Mouse (Mus musculus) left cerebral cortex, postnatal 25 days (tissue): ENCODE data around the gene Sart3. TPM values are rescaled to one million over a fixed set of nuclear protein-coding genes. Genes with fewer than 3 reads are reported as not detected.
A peak's percentile ranks its signal among the peaks of the same experiment; 100 is the strongest.
"Not testable (repeated sequence)": the region's sequence is repeated elsewhere in the genome, so short reads cannot be mapped to it uniquely, and the experiment has no call there.

Source experiments
- DNase-seq, 2 experiments: peaks; one replicate each; pipeline ENCODE4 v3.0.0; 2022; ENCODE audit warnings: low spot score in 2 of 2, mixed read lengths in 1 of 2
- intact Hi-C: fragments of 180-260 bp; cut with DNase I; formaldehyde crosslinking; loops from one replicate; pipeline ENCODE4 v1.15.1; 2025
- total RNA-seq, 2 experiments: library from RNA; stranded (reverse); gene quantifications; 2 replicates each; pipeline ENCODE4 v1.2.3; 2021

Gene Sart3
- 10 to 100 TPM; 36.6 to 37.1 TPM for total RNA-seq

DNA sequence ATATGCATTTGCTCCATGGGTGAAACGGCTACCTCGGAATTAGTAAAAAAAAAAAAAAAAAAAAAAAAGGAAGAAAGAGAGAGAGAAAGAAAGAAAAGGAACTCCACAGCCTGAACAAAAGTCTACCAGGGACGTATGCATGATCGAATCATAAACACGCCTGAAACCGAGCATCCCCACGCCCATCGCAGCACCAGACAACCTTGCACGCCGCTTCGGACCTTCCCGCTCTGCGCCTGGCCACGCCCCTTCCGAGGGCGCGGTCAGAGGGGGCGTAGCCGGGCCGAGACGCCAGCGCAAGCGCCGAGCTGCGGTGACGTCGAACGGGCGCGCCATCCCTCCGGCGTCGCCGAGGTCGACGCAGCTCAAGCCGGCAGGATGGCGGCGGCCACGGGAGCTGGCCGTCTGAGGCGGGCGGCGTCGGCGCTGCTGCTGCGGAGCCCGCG, at the start of gene Sart3, which contains the start of gene Iscu:
Gene Sart3, minus strand, starts transcription at position 61 of the 446 bp plus-strand sequence.
Gene Iscu, plus strand, starts transcription at position 299 of the 446 bp plus-strand sequence.
- intact Hi-C loops: loop anchor here (5.0 kb wide), 2 partner anchors 180 to 610 kb away; partner anchors contain the start of genes Kctd10 and Ube3b

DNA sequence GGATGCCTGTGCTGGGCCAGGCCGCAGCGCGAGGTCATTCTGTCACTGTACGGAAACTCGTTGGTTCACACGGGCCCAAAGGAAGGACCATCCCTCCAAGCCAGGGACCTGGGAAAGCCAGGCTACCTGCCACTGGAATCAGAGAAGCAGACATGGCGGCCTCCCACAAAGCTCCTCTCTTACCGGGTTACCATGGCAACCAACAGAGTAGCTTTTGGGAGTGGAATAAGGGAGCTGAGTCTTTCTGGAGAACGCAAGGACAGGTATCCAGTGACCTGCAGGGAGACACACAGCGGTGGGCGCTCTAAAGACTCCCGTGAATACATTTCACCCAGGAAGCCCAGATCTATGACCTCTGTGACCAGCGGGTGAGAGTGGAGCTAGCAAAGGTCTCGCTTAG, 46.3 kb upstream of the Sart3 start:
- DNase-seq: no peak
- intact Hi-C loops: loop anchor here (10.0 kb wide), 1 partner anchor 454 kb away; no protein-coding TSS in a partner anchor

More for the DNA sequence above, at the start of gene Sart3, which contains the start of gene Iscu:
- DNase-seq: peak; percentile 95

DNA sequence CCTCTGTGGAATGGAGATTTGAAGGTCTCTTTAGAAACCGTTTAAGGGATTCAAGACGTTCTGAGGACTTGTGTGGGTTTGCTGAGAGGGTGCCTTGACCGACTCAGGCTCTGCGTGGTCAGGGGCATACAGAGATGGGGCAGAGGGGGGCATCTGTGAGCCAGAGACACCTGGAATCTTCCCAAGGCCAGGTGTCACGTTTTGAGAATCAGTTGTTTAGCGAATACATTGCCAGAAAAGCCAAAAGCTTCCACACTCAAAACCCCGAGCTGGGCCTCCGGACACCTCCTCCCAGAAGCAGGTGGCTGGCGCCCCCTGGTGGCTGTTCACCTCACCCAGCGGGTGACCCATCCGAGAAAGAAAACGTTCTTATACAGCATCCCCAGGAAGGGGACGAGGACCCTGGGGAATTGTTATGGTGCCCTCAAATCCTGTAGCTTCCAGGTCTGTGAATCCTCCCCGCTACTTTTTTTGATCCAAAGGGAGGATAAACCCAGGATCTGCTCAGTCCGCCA, 43.4 kb upstream of the Sart3 start:
- intact Hi-C loops: loop anchor here (1.0 to 10.0 kb wide), 2 partner anchors 42 to 451 kb away; no protein-coding TSS in a partner anchor
- DNase-seq: peak; percentile 42 to 45

DNA sequence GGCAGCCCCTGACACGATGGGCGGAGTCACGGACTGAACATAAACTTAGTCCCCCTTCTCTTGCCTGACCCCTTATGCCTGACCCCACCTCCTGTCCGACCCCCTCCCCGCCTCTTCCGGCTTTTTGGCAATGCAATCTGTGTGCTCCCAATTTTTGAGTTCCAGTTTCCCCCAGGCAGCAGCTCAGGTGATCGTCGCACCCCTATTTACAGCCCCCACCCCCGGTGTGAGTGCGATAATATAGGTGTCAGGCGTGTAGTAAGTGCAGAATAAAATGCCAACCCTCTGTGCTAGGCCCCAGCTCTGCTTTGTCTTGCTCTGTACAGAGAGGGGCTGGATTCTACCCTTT, 42.7 kb upstream of the Sart3 start:
- intact Hi-C loops: loop anchor here (1.0 to 10.0 kb wide), 2 partner anchors 42 to 450 kb away; no protein-coding TSS in a partner anchor

DNA sequence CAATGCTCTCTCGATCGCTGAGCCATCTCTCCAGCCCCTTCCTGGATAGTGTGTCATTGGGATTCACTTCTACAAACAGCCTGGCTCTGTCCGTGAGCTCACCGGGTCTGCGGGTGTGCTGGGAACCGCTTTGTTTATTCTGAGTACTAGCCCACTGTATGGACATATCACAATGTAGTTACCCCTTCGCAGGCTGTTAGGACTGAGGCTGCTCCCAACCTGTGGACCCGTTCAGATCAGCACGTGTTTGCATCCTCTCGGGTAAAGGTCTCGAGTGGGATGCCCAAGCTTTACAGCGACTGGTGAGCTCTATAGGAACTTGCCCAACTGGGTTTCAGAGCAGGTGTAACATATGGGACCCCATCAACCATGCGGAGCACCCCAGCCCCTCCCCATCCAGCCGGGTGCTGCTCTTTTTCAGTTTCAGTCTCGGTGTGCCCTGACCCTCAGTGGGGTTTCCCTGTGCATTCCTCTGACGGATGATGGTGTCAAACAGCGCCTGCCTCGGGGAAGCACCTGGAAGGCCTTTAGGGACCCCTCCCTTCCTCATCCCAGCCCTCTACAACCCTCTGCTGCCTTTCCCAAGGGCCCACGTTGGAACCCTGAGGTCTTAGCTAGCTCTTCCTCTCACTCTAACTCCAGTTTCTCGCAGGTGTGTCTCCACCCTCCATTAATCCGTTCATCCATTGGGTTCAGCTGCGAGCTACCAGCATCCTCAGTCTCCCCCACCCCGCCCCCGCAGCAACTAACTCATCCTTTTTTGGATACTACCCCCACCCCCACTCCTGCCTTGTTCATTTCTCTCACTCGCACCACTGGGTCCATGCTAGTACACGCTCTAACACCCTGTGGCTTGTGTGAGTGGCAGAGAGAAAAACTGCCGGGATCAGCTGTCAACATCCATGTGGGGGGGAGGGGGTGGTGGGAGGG, 42.1 kb upstream of the Sart3 start:
- intact Hi-C loops: loop anchor here (1.0 to 10.0 kb wide), 2 partner anchors 41 to 450 kb away; no protein-coding TSS in a partner anchor
- no peak for DNase-seq

More for the DNA sequence above, 42.7 kb upstream of the Sart3 start:
- DNase-seq: no peak

DNA sequence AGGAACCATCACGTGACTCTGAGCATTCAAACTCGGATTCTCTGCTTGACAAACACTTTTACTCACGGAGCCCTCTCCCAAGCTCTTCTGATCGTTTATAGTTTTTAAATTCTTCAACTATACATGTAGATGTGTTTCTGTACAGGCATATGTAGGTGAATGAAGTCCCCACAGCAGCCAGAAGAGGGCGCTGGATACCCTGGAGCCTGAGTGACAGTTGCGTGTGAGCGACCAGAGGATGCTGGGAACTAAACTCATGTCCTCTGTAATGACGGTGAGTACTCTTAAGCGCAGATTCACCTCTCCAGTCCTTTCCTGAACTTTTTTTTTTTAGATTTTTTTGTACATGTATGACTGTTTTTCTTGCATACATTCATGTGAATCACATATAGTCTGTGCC, 41.3 kb upstream of the Sart3 start:
- intact Hi-C loops: loop anchor here (10.0 kb wide), 1 partner anchor 449 kb away; no protein-coding TSS in a partner anchor
- no peak for DNase-seq

DNA sequence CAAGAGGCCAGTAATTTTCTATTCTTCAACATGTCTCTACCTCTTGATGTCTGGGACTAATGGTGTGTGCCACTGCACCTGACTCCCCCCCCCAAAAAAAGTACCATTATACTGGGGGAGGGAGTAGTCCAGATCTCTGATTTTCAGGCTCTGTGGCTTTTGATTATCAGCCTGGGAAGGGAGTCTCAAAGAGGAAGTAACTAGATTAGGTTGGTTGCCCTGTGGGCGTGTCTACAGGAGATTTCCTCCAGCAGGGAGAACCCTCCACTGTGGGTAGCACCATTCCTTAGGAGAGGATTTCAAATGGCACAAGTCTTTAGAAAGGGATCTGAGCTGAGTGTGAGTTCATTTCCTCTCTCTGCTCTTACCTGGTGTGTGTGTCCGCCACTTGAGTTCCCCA, 40.3 kb upstream of the Sart3 start:
- intact Hi-C loops: loop anchor here (10.0 kb wide), 1 partner anchor 448 kb away; no protein-coding TSS in a partner anchor
- DNase-seq: no peak

DNA sequence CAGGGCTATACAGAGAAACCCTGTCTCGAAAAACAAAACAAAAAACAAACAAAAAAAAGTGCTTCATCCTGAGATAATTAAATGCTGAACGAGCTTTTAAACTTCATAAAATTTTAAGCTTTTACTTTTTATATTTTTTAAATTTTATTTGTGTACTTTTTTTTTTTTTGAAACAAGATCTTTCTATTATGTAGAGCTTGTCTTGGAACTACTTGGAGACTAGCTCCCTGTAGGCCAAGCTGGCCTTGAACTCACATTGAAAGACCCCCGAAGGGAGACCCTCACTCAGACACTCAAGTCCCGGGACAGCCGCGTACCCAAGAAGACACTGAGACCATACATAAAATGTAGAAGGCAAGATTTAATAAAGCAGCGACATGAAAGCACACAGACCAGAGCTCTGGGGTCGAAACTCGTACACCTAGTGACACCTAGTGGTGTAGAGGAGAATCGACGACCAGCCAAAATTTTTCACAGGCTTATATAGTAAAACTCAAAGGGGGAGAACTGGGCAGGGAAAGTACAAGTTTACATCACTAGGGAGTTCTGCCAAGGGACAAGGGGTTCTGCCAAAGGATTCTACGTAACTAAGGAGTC, 39.6 kb upstream of the Sart3 start:
- intact Hi-C loops: loop anchor here (10.0 kb wide), 1 partner anchor 447 kb away; no protein-coding TSS in a partner anchor
- DNase-seq: not testable (repeated sequence)

DNA sequence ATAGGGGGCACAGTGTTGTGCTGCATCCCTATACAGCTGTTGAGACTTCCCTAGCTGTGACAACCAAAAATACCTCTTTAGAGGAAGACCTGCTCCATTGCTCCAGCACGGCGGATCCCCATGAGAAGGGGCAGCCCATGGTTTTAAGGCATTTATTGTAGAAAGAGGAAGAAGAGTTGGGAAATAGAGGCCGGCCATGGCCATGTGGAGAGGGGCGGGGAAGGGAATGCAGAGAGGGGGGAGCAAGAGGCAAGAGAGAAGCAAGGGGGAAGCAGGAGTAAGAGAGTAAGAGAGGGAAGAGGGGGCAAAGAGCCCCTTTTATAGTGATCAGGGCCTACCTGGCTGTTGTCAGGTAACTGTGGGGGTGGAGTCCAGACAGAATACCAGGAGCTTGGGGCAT, 37.8 kb upstream of the Sart3 start:
- DNase-seq: no peak
- intact Hi-C loops: loop anchor here (10.0 kb wide), 1 partner anchor 445 kb away; no protein-coding TSS in a partner anchor

DNA sequence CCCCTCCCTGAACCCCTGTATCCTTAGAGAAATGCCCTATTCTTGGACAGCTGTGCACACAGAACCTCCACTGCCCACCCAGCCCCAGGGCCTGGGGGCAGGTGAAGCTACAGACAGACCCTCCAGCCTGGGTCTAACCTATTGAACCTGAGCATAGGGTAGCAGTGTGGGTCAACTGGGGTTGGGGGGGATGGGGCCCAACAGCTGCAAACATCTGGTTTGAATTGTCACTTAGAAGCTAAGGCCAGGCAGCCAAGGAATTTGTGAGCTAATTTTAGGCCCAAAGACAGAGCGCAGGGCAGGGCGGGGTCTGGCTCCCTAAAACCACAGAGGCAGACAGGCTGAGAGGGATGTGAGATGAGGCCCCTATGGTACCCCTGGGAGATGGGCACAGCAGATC, 35.9 kb upstream of the Sart3 start:
- intact Hi-C loops: no loop called here
- DNase-seq: no peak

DNA sequence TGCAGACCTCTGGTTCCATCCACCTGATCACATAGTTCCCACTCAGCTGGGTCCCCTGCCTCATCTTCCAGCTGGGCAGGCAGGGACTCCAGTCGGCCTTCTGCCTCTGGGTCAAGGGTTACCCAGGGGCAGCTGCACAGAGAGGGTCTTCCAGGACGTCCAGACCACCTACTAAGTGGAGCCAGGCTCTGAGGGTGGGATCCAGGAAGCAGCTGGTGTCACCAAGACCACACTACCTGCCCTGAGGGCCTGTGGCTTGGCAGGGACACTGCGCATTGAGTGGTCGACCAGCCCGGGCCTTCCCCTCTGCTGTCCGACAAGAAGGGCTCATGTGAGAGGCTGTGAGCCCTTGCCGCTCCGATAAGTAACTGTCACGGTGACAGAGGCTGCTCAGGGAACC, 35.4 kb upstream of the Sart3 start:
- no peak for DNase-seq
- intact Hi-C loops: no loop called here

DNA sequence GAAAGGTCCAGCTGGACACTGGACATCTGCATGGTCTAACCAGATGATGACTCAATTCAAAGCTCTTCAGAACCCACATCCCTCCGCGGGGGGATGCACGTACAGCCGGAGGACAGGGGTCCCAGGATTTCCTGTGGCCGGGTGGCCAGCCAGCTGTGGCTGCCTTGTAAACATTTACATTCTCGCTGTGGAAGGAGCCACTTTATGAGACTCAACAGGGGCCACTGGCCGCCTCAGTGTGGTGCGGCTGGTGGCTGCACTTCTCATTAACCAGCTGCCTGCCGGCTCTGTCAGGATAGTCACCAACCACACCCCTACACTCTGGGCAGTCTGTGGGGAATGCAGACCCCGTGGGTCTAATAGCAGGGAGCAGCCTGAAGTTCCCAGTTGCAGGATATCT, 34.1 kb upstream of the Sart3 start:
- DNase-seq: no peak

DNA sequence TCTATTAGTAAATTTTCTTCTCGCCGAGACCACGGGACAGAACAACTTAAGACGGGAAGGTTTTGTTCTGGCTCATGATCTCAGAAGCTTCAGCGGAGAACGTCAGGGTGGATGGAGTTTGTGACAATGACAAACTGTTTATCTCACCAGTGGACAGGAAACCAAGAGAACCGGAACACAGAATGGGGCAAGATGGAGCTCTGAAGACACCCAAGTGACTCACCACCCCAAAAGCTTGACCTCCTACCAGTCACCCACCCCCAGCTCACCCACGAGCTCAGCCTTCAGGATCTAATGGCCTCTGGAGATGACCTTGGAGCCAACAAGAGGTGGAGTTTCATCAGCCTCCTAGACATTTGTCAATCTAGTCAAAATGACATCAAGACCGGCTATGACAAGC, 33.0 kb upstream of the Sart3 start:
- no peak for DNase-seq
- intact Hi-C loops: no loop called here

More for the DNA sequence above, 34.1 kb upstream of the Sart3 start:
- intact Hi-C loops: no loop called here

DNA sequence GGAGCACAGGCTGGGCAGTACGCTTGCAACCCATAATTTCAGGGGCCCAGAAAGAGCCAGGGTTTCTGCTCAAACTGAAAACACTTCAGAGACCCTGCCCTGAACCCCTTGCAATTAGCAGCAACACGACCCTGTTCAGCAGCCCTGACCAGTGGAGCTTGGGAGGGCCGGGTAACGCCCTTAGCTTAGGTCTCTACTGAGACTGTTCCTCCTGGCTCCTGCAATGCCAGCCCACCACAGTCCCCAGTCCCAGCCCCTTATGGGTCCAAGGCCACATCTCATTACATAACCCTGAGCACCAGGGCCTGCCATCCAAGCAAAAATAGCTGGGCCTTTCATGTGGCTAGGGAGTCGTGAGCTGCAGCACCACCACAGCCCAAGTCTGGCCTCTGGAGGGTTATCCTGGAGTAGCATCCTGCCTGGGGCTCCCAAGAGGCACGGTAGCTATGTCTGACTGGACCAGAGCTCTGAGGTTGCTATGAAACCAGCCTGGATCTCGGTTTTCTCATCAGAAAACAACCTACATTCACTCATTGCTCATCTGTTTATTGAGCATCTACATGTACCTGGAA, 32.2 kb upstream of the Sart3 start:
- no peak for DNase-seq

DNA sequence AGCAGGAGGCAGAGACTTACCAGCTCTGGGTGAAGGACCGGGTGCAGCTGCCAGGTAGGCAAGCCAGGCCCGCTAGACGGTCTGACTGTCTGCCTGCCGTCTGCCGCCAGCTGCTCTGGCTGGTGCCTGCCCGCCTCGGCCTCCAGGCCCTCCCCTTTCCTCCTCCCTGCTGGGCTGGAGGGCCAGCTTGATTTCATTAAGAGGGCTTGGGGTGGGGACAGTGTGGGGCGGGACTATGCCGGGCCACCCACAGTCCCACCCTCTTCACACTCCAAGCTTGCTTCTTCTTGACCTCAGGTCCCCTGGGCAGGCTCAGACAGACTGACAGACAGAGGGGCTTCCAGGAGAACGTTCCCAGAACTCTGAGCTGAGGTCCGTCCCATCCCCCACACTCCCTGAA, 28.0 kb upstream of the Sart3 start, which contains the start of gene Tmem119:
Gene Tmem119, minus strand, starts transcription at position 237 of the 400 bp plus-strand sequence.
- intact Hi-C loops: no loop called here
- peak in 1 of 2 experiments; percentile 34 for DNase-seq

More for the DNA sequence above, 32.2 kb upstream of the Sart3 start:
- intact Hi-C loops: no loop called here

DNA sequence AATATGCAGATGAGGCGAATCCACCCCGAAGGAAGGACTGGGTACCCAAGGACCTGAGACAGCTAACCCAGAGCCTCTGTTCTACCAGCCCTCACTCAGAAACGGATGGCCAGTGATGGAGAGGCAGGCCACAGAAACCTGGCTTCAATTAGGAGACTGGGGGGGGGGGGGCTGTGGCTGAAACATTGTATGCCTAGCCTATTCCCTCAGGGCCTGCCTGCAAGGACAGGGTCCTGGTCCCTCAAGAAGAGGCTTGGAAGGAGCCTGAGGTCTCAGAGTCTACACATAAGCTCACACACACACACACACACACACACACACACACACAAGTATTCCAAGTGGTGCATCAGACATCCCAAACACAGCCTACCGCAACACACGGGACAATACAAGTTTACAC, 27.4 kb upstream of the Sart3 start:
- no peak for DNase-seq
- intact Hi-C loops: no loop called here

DNA sequence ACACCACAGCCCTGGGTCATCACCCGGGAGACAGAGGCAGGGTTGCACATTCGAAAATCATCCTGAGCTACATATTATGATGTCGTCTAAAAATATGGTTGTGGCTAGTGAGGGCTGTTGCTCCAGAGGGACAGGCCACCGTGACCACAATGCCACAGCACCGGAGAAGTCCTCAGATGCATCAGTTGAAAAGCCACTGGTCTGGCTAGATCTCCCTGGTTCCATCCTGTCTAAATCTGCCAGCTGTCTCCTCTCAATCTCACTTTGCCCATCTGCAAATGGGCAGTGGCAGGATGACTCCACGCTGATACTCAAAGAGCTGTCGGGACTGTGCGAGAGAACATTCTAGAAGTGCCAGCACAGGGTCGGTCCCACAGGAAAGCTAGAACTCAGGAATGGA, 26.2 kb upstream of the Sart3 start:
- intact Hi-C loops: no loop called here
- DNase-seq: no peak

DNA sequence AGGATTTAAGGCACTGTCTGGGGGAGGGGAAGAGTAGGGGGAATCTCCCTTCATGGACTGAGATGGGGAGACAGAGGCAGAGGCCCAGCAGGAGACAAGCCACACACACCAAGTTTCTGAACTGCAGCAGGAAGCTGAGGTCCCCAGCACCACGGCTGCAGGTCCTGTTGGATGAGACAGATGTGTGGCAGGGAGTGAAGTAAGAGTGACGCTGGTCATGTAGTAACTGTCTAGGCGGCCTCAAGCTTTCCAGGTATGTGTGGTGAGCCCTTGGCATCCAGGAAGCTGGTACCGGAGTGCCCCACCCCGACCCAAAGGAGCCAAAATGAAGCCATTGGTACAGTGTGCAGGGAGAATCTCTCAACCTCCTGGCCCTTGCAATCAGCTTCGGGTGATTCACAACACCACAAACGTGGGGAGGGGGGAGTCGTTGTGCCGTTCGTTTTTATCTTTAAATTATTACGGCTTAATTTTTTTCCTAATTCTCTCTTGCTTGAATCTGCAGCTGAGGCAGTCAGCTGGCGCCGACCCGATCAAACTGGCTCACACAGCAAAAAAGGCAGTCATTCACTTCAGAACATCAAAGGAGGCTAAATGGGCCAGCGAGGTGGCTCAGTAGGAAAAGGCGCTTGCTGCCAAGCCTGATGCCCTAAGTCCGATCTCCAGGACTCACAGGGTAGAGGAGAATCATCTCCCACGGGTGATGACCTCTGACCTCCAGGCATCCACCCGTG, 25.0 kb upstream of the Sart3 start:
- intact Hi-C loops: no loop called here
- DNase-seq: no peak
